Mouse (Mus musculus) embryonic facial prominence, embryonic 11.5 days (tissue): ENCODE measurements around the gene Gpr63. TPM values are rescaled to one million over a fixed set of nuclear protein-coding genes. Genes with fewer than 3 reads are reported as not detected.
"Not testable (repeated sequence)": the region's sequence is repeated elsewhere in the genome, so short reads cannot be mapped to it uniquely, and the experiment has no call there.

Experiments
- ATAC-seq: fragments of 200-750 bp; cut with Nextera tagmentation; replicated peaks from 2 replicates; pipeline ENCODE4 v1.8.0; 2017; ENCODE audit warnings: low read depth; ENCODE audit not compliant: insufficient number of reproducible peaks, low FRiP score, low TSS enrichment
- DNase-seq: peaks from one replicate; pipeline ENCODE4 v3.0.0-alpha.2; 2015; ENCODE audit warnings: low spot score
- H3K27ac ChIP-seq: fragments of 300-500 bp; sonication (generic); replicated peaks from 2 replicates; pipeline ENCODE4 v1.5.1; 2014; ENCODE audit warnings: mild to moderate bottlenecking, low read depth, low read length, control low read depth
- H3K27me3 ChIP-seq: fragments of 300-500 bp; sonication (generic); 2 replicates; pipeline ENCODE4 v1.6.1; 2014; ENCODE audit warnings: mild to moderate bottlenecking, low read length, moderate library complexity, mixed read lengths; ENCODE audit not compliant: control insufficient read depth, insufficient read depth
- H3K36me3 ChIP-seq: fragments of 300-500 bp; sonication (generic); replicated peaks from 2 replicates; pipeline ENCODE4 v1.6.1; 2014; ENCODE audit warnings: low read depth, mild to moderate bottlenecking, low read length, moderate library complexity, mixed read lengths; ENCODE audit not compliant: control insufficient read depth, insufficient read depth
- H3K4me1 ChIP-seq: fragments of 300-500 bp; sonication (generic); 2 replicates; pipeline ENCODE4 v1.6.1; 2014; ENCODE audit warnings: low read length, mixed read lengths; ENCODE audit not compliant: control insufficient read depth, insufficient read depth
- H3K4me2 ChIP-seq: fragments of 300-500 bp; sonication (generic); 2 replicates; pipeline ENCODE4 v1.6.1; 2014; ENCODE audit warnings: low read depth, mild to moderate bottlenecking, control low read depth, low read length, moderate library complexity
- H3K4me3 ChIP-seq: fragments of 300-500 bp; sonication (generic); 2 replicates; pipeline ENCODE4 v1.5.1; 2014; ENCODE audit warnings: low read depth, low read length, control low read depth
- H3K9ac ChIP-seq: fragments of 300-500 bp; sonication (generic); replicated peaks from 2 replicates; pipeline ENCODE4 v1.6.1; 2014; ENCODE audit warnings: mild to moderate bottlenecking, control low read depth, low read length
- H3K9me3 ChIP-seq: fragments of 300-500 bp; sonication (generic); replicated peaks from 2 replicates; pipeline ENCODE4 v1.6.1; 2016; ENCODE audit warnings: mild to moderate bottlenecking, low read length, inconsistent platforms, mixed read lengths; ENCODE audit not compliant: control insufficient read depth
- WGBS: fragments of 180-500 bp; shearing (Covaris S2); extraction: QIAGEN DNeasy Blood & Tissue Kit; methylation state at CpG from one replicate; pipeline ENCODE4 v1.1.7; 2014; 5-methylcytosine and 5-hydroxymethylcytosine counted together
- polyA plus RNA-seq: library from polyadenylated mRNA; unstranded; fragments of >200 nt; fragmentation: Nextera tagmentation; extraction: Ambion mirVana; gene quantifications from 2 replicates; pipeline ENCODE4 v1.2.1, GENCODE M21; 2014

Gpr63 gene
- polyA plus RNA-seq, 1 experiment from 2014 or later: 3.1 TPM

GRCm38 (mm10) chr4:24978589-24978988 is 12.4 kb downstream of the Gpr63 start:
- WGBS: 57% methylated on average over 4 of the region's 4 CpGs

DNA sequence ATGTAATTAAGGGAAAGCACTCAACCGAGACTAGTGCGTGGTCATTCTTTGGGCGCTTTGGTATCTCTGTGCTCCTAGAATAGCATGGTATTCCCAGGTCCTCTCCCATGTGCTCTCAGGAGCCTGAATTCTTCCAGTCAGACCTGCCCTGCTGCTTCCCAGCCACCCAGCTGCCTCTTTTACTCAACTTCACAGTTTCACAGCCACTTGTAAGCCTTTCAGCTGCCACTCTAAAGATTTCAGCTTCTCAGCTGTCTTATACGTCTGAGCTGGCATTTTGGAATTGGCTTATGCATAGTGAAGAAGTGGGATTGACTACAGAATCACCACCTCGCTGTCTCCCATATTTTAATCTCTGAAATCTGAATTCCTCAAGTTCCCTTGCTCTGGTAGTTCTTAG is 19.4 kb downstream of the Gpr63 start:
- no peak overlapping the region for H3K27ac ChIP-seq
- H3K27me3 ChIP-seq: no peaks in the 10 kb centered on the region
- WGBS: 90% methylated on average over 5 of the region's 5 CpGs
- H3K4me1 ChIP-seq: no peaks in the 10 kb centered on the region
- H3K9me3 ChIP-seq: no peaks in the 10 kb centered on the region; the same call in 1 of the 2 replicates
- no peak overlapping the region for H3K4me2 ChIP-seq
- no peak for DNase-seq
- H3K4me3 ChIP-seq: no peak overlapping the region
- no peak overlapping the region for H3K9ac ChIP-seq
- H3K36me3 ChIP-seq: no peaks in the 10 kb centered on the region
- no peak for ATAC-seq

More at GRCm38 (mm10) chr4:24978589-24978988, 12.4 kb downstream of the Gpr63 start:
- H3K9ac ChIP-seq: no peak overlapping the region
- H3K27ac ChIP-seq: no peak overlapping the region
- H3K36me3 ChIP-seq: no peaks in the 10 kb centered on the region
- no peaks in the 10 kb centered on the region; the same call in 1 of the 2 replicates for H3K9me3 ChIP-seq
- ATAC-seq (no peak), DNase-seq (no peak)
- no peak overlapping the region for H3K4me2 ChIP-seq
- H3K4me1 ChIP-seq: no peaks in the 10 kb centered on the region
- H3K27me3 ChIP-seq: no peaks in the 10 kb centered on the region
- no peak overlapping the region for H3K4me3 ChIP-seq

DNA sequence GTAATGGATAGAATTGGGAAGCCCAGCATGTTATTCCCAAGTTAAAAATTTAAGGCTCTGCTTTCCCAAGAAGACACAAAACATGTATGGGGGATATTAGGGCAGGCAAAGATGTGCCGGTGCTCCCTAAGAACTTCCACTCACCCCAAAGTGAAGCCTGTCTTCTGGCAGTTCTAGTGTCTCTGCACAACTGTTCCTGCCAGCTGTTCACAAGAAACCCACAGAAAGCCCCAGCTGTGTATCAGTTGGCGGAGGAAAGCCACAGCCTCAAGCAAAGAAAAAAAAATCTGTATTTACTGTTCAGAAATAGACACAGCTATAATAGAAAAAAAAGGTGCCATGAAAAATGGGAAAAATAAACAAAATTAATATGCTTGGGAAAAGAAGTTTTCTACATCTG is 25.3 kb downstream of the Gpr63 start:
- ATAC-seq: no peak
- Histone ChIP-seq H3K4me2 (no peak overlapping the region), H3K9ac (no peak overlapping the region), H3K9me3 (no peaks in the 10 kb centered on the region), H3K4me1 (no peaks in the 10 kb centered on the region), H3K27ac (no peak overlapping the region), H3K27me3 (no peaks in the 10 kb centered on the region), H3K4me3 (no peak overlapping the region), H3K36me3 (no peaks in the 10 kb centered on the region)
- 91% methylated on average over 2 of the region's 2 CpGs for WGBS
- no peak for DNase-seq

- DNase-seq, H3K4me2 ChIP-seq, H3K27ac ChIP-seq, H3K4me1 ChIP-seq, H3K9ac ChIP-seq, H3K9me3 ChIP-seq, ATAC-seq, H3K4me3 ChIP-seq, H3K27me3 ChIP-seq, H3K36me3 ChIP-seq: not testable (repeated sequence)
- 90% methylated on average over 8 of the region's 8 CpGs for WGBS
Measured at GRCm38 (mm10) chr4:25009328-25009727, 43.1 kb downstream of the Gpr63 start.

- Histone ChIP-seq H3K36me3 (no peaks in the 10 kb centered on the region), H3K4me1 (no peaks in the 10 kb centered on the region), H3K27ac (no peak overlapping the region), H3K27me3 (no peaks in the 10 kb centered on the region), H3K4me3 (no peak overlapping the region), H3K9me3 (no peaks in the 10 kb centered on the region), H3K4me2 (no peak overlapping the region), H3K9ac (no peak overlapping the region)
- ATAC-seq (no peak), DNase-seq (no peak)
- WGBS: 60% methylated on average over 5 of the region's 5 CpGs
Measured at GRCm38 (mm10) chr4:25011780-25012179, 45.6 kb downstream of the Gpr63 start.

GRCm38 (mm10) chr4:25012726-25013125 is 46.5 kb downstream of the Gpr63 start:
- Histone ChIP-seq H3K27ac (no peak overlapping the region), H3K4me3 (no peak overlapping the region), H3K36me3 (no peaks in the 10 kb centered on the region), H3K9ac (no peak overlapping the region), H3K4me1 (no peaks in the 10 kb centered on the region), H3K27me3 (no peaks in the 10 kb centered on the region), H3K9me3 (no peaks in the 10 kb centered on the region), H3K4me2 (no peak overlapping the region)
- DNase-seq (no peak), ATAC-seq (no peak)
- 89% methylated on average over 3 of the region's 3 CpGs for WGBS

GRCm38 (mm10) chr4:25015017-25015655 is 48.9 kb downstream of the Gpr63 start:
- ATAC-seq (no peak), DNase-seq (no peak)
- H3K36me3 ChIP-seq: no peaks in the 10 kb centered on the region
- no peak overlapping the region for H3K4me2 ChIP-seq
- H3K9me3 ChIP-seq: no peaks in the 10 kb centered on the region
- no peaks in the 10 kb centered on the region for H3K27me3 ChIP-seq
- no peak overlapping the region for H3K9ac ChIP-seq
- no peak overlapping the region for H3K27ac ChIP-seq
- 92% methylated on average over 2 of the region's 2 CpGs for WGBS
- H3K4me3 ChIP-seq: no peak overlapping the region
- H3K4me1 ChIP-seq: no peaks in the 10 kb centered on the region

GRCm38 (mm10) chr4:25028252-25028651 is 62.0 kb downstream of the Gpr63 start:
- Histone ChIP-seq H3K9me3 (no peaks in the 10 kb centered on the region), H3K4me1 (no peaks in the 10 kb centered on the region), H3K9ac (no peak overlapping the region), H3K4me2 (no peak overlapping the region), H3K27me3 (no peaks in the 10 kb centered on the region), H3K27ac (no peak overlapping the region), H3K4me3 (no peak overlapping the region), H3K36me3 (no peaks in the 10 kb centered on the region)
- 78% methylated on average over 2 of the region's 2 CpGs for WGBS
- ATAC-seq (no peak), DNase-seq (no peak)
